Mouse (Mus musculus) heart, embryonic 12.5 days (tissue): ENCODE measurements around the gene Rce1. TPM values are rescaled to one million over a fixed set of nuclear protein-coding genes. Genes with fewer than 3 reads are reported as not detected.

Experiments
- ATAC-seq: fragments of 200-750 bp; cut with Nextera tagmentation; 2 replicates; pipeline ENCODE4 v1.8.0; 2017; ENCODE audit warnings: moderate TSS enrichment, moderate library complexity; ENCODE audit not compliant: insufficient number of reproducible peaks, low FRiP score
- H3K27ac ChIP-seq: fragments of 300-500 bp; sonication (generic); 2 replicates; pipeline ENCODE4 v1.5.1; 2016; ENCODE audit warnings: mild to moderate bottlenecking, moderate library complexity; ENCODE audit not compliant: poor library complexity, severe bottlenecking
- H3K27me3 ChIP-seq: fragments of 300-500 bp; sonication (generic); replicated peaks from 2 replicates; pipeline ENCODE4 v1.6.1; 2016; ENCODE audit warnings: mild to moderate bottlenecking, moderate library complexity
- H3K36me3 ChIP-seq: fragments of 300-500 bp; sonication (generic); 2 replicates; pipeline ENCODE4 v1.6.1; 2016; ENCODE audit warnings: mild to moderate bottlenecking, moderate library complexity
- H3K4me1 ChIP-seq: fragments of 300-500 bp; sonication (generic); replicated peaks from 2 replicates; pipeline ENCODE4 v1.6.1; 2016; ENCODE audit warnings: mild to moderate bottlenecking
- H3K4me2 ChIP-seq: fragments of 300-500 bp; sonication (generic); 2 replicates; pipeline ENCODE4 v1.6.1; 2016; ENCODE audit warnings: mild to moderate bottlenecking, moderate library complexity
- H3K4me3 ChIP-seq: fragments of 300-500 bp; sonication (generic); 2 replicates; pipeline ENCODE4 v1.5.1; 2016; ENCODE audit warnings: mild to moderate bottlenecking
- H3K9ac ChIP-seq: fragments of 300-500 bp; sonication (generic); 2 replicates; pipeline ENCODE4 v1.6.1; 2016; ENCODE audit warnings: mild to moderate bottlenecking, moderate library complexity
- H3K9me3 ChIP-seq: fragments of 300-500 bp; sonication (generic); replicated peaks from 2 replicates; pipeline ENCODE4 v1.6.1; 2016; ENCODE audit warnings: mild to moderate bottlenecking, moderate library complexity
- WGBS: fragments of 180-500 bp; shearing (Covaris S2); methylation state at CpG from one replicate; pipeline ENCODE4 v1.1.7; 2016; 5-methylcytosine and 5-hydroxymethylcytosine counted together
- polyA plus RNA-seq: library from polyadenylated mRNA; unstranded; fragments of >200 nt; fragmentation: Nextera tagmentation; extraction: Ambion mirVana; gene quantifications from 2 replicates; pipeline ENCODE4 v1.2.1, GENCODE M21; 2016

The Rce1 gene
- polyA plus RNA-seq, 1 experiment from 2014 or later, result 38.3 TPM

GRCm38 (mm10) chr19:4624406-4625178 lies 849 bp downstream of the Rce1 start:
- Histone ChIP-seq H3K4me2 (peak overlapping the region; percentile 81), H3K27ac (peak overlapping the region; percentile 68; the same call in 1 of the 2 replicates), H3K36me3 (peaks cover 40% of the 10 kb centered on the region), H3K9me3 (no peaks in the 10 kb centered on the region), H3K4me1 (peaks cover 22% of the 10 kb centered on the region), H3K9ac (peak overlapping the region; percentile 96), H3K27me3 (no peaks in the 10 kb centered on the region), H3K4me3 (peak overlapping the region; percentile 86)
- no peak for ATAC-seq
- WGBS, result 30% methylated on average over 4 of the region's 4 CpGs

- WGBS, result 92% methylated on average over 12 of the region's 12 CpGs
- Histone ChIP-seq H3K9ac (no peak overlapping the region), H3K4me2 (peak overlapping the region; percentile 81; the same call in 1 of the 2 replicates), H3K9me3 (no peaks in the 10 kb centered on the region), H3K4me3 (no peak overlapping the region), H3K4me1 (peaks cover 22% of the 10 kb centered on the region), H3K27ac (no peak overlapping the region), H3K27me3 (no peaks in the 10 kb centered on the region), H3K36me3 (peaks cover 40% of the 10 kb centered on the region)
- no peak for ATAC-seq
These were observed 1.4 kb downstream of the Rce1 start for GRCm38 (mm10) chr19:4624006-4624405.

GRCm38 (mm10) chr19:4623419-4623818 lies 2.0 kb downstream of the Rce1 start:
- no peak for ATAC-seq
- H3K4me2 ChIP-seq, result no peak overlapping the region
- WGBS, result 93% methylated on average over 9 of the region's 9 CpGs
- no peaks in the 10 kb centered on the region for H3K9me3 ChIP-seq
- H3K27me3 ChIP-seq, result no peaks in the 10 kb centered on the region
- H3K36me3 ChIP-seq, result peaks cover 40% of the 10 kb centered on the region
- H3K4me1 ChIP-seq, result peaks cover 20% of the 10 kb centered on the region
- no peak overlapping the region for H3K9ac ChIP-seq
- no peak overlapping the region for H3K27ac ChIP-seq
- no peak overlapping the region for H3K4me3 ChIP-seq

GRCm38 (mm10) chr19:4622780-4623179 lies 2.7 kb downstream of the Rce1 start:
- 78% methylated on average over 5 of the region's 5 CpGs for WGBS
- no peak overlapping the region for H3K27ac ChIP-seq
- no peak overlapping the region for H3K4me3 ChIP-seq
- no peaks in the 10 kb centered on the region for H3K27me3 ChIP-seq
- H3K36me3 ChIP-seq, result peaks cover 40% of the 10 kb centered on the region
- H3K9me3 ChIP-seq, result no peaks in the 10 kb centered on the region
- ATAC-seq, result no peak
- no peak overlapping the region for H3K9ac ChIP-seq
- H3K4me2 ChIP-seq, result no peak overlapping the region
- peaks cover 17% of the 10 kb centered on the region for H3K4me1 ChIP-seq

- Histone ChIP-seq H3K27ac (no peak overlapping the region), H3K9ac (no peak overlapping the region), H3K36me3 (peaks cover 40% of the 10 kb centered on the region), H3K27me3 (no peaks in the 10 kb centered on the region; the same call in 1 of the 2 replicates), H3K4me2 (no peak overlapping the region), H3K9me3 (no peaks in the 10 kb centered on the region), H3K4me3 (no peak overlapping the region), H3K4me1 (peaks cover 17% of the 10 kb centered on the region)
- no peak for ATAC-seq
- WGBS, result 80% methylated on average over 7 of the region's 7 CpGs
These were observed 4.7 kb downstream of the Rce1 start for GRCm38 (mm10) chr19:4620721-4621120.

GRCm38 (mm10) chr19:4619461-4619860 lies 6.0 kb downstream of the Rce1 start:
- Histone ChIP-seq H3K4me2 (no peak overlapping the region), H3K4me1 (peaks cover 16% of the 10 kb centered on the region), H3K27me3 (no peaks in the 10 kb centered on the region; the same call in 1 of the 2 replicates), H3K9me3 (no peaks in the 10 kb centered on the region), H3K36me3 (peaks cover 40% of the 10 kb centered on the region), H3K27ac (no peak overlapping the region), H3K4me3 (no peak overlapping the region), H3K9ac (no peak overlapping the region)
- WGBS, result 85% methylated on average over 10 of the region's 10 CpGs
- ATAC-seq, result no peak

GRCm38 (mm10) chr19:4618183-4618582 lies 7.3 kb downstream of the Rce1 start:
- H3K4me2 ChIP-seq, result no peak overlapping the region
- H3K4me1 ChIP-seq, result peaks cover 25% of the 10 kb centered on the region
- H3K4me3 ChIP-seq, result no peak overlapping the region
- 35% methylated on average over 18 of the region's 18 CpGs for WGBS
- ATAC-seq, result no peak
- no peak overlapping the region for H3K27ac ChIP-seq
- no peak overlapping the region for H3K9ac ChIP-seq
- H3K27me3 ChIP-seq, result no peaks in the 10 kb centered on the region; the same call in 1 of the 2 replicates
- H3K9me3 ChIP-seq, result no peaks in the 10 kb centered on the region
- peaks cover 35% of the 10 kb centered on the region for H3K36me3 ChIP-seq

GRCm38 (mm10) chr19:4616546-4616945 lies 8.9 kb downstream of the Rce1 start:
- no peaks in the 10 kb centered on the region for H3K9me3 ChIP-seq
- WGBS, result 26% methylated on average over 4 of the region's 4 CpGs
- no peak overlapping the region for H3K27ac ChIP-seq
- H3K4me3 ChIP-seq, result peak overlapping the region; percentile 85; the same call in 1 of the 2 replicates
- peaks cover 26% of the 10 kb centered on the region for H3K4me1 ChIP-seq
- no peaks in the 10 kb centered on the region; the same call in 1 of the 2 replicates for H3K27me3 ChIP-seq
- peaks cover 35% of the 10 kb centered on the region for H3K36me3 ChIP-seq
- H3K9ac ChIP-seq, result no peak overlapping the region; the same call in 1 of the 2 replicates
- H3K4me2 ChIP-seq, result peak overlapping the region; percentile 85; the same call in 1 of the 2 replicates
- no peak for ATAC-seq

GRCm38 (mm10) chr19:4615151-4616093 lies 10.0 kb downstream of the Rce1 start, which contains the start of gene Lrfn4:
Gene Lrfn4 (minus strand): TSS chr19:4615667.
- peak within 1 kb of the TSS; percentile 85 for H3K4me3 ChIP-seq
- H3K36me3 ChIP-seq, result peaks cover 29% of the 10 kb centered on the region
- peak within 1 kb of the TSS; percentile 73 for H3K27ac ChIP-seq
- no peaks in the 10 kb centered on the region for H3K9me3 ChIP-seq
- peaks cover 26% of the 10 kb centered on the region for H3K4me1 ChIP-seq
- H3K4me2 ChIP-seq, result peak within 1 kb of the TSS; percentile 85
- peak within 1 kb of the TSS; percentile 97 for H3K9ac ChIP-seq
- peak; percentile 89 for ATAC-seq
- WGBS, result under 1% methylated on average over 72 of the region's 87 CpGs
- H3K27me3 ChIP-seq, result no peaks in the 10 kb centered on the region; the same call in 1 of the 2 replicates

- Histone ChIP-seq H3K9me3 (no peaks in the 10 kb centered on the region), H3K4me3 (peak overlapping the region; percentile 85), H3K36me3 (peaks cover 29% of the 10 kb centered on the region), H3K4me2 (peak overlapping the region; percentile 85), H3K27me3 (no peaks in the 10 kb centered on the region; the same call in 1 of the 2 replicates), H3K4me1 (peaks cover 26% of the 10 kb centered on the region), H3K27ac (peak overlapping the region; percentile 73), H3K9ac (peak overlapping the region; percentile 97)
- WGBS, result 23% methylated on average over 46 of the region's 49 CpGs
- peak; percentile 15; the same call in 1 of the 2 replicates for ATAC-seq
These were observed 10.9 kb downstream of the Rce1 start for GRCm38 (mm10) chr19:4614305-4615150.
